Mouse (Mus musculus): ENCODE data around the gene Stard3.

GRCm38 (mm10) chr11:98318421-98319116, 39.6 kb upstream of the Stard3 start:
- TF ChIP-seq POLR2A (IDR thresholded peaks at IDR 0.05; ENCODE audit: low read depth, low read length) (no peak), CTCF (IDR thresholded peaks at IDR 0.05; ENCODE audit: extremely low read depth, insufficient read length, insufficient replicate concordance, low read depth, low read length) (no peak)
